Comparison of ENCODE assay signal across 22 mouse cellular contexts in the genomic region with DNA sequence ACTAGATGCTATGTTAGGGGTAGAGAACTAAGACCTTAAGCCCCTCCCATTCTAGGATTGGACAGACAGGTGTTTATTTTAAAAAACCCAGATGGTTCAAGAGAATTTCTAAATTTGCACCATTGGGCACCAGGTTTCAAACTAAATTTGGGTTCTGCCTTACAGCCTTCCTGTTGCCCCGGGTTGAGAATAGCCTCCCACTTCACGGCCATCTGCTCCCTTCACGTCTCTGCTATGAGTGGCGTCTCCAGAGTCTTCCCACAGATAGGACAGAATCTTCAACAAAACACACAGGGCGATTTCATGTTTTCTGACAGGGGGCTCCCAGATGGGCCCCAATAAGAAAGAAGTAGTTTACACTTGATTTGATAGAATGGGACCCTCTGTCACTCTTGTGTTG. TPM values are rescaled to one million over a fixed set of nuclear protein-coding genes. Genes with fewer than 3 reads are reported as not detected.
"Had no signal": no experiment of that assay in that cellular context is flagged by ENCODE, and none has a peak within 500 bp of the region (broad histone marks: within the 10 kb centered on the region; RNA-seq: fewer than 3 reads in every experiment).

No protein-coding gene starts in this region.

- H3K4me1 ChIP-seq: lung, embryonic 15.5 days; midbrain, embryonic 13.5 days; midbrain, embryonic 15.5 days; neural tube, embryonic 12.5 days; stomach, embryonic 15.5 days had no signal

- H3K4me2 ChIP-seq: liver, embryonic 15.5 days; lung, embryonic 15.5 days; midbrain, embryonic 11.5 days; midbrain, embryonic 13.5 days; midbrain, embryonic 15.5 days; neural tube, embryonic 12.5 days; stomach, embryonic 15.5 days had no signal

- H3K4me3 ChIP-seq: liver, embryonic 15.5 days; lung, embryonic 15.5 days; megakaryocyte, embryonic 14.5 days; midbrain, embryonic 13.5 days; midbrain, embryonic 15.5 days; neural tube, embryonic 12.5 days; stomach, embryonic 15.5 days had no signal

- ATAC-seq: liver, postnatal 0 days; lung, postnatal 0 days; midbrain, embryonic 13.5 days; midbrain, embryonic 15.5 days had no signal

- DNase-seq: liver, postnatal 0 days; lung, adult 2 months; lung, postnatal 14 days; lung, postnatal 36 days; thymus, adult 2 months; thymus, postnatal 25 days; thymus, postnatal 4 days had no signal

- H3K9ac ChIP-seq: liver, embryonic 15.5 days; liver, postnatal 0 days; lung, embryonic 15.5 days; midbrain, embryonic 13.5 days; midbrain, embryonic 15.5 days; neural tube, embryonic 12.5 days; stomach, embryonic 15.5 days had no signal

- H3K36me3 ChIP-seq: liver, embryonic 15.5 days; lung, embryonic 15.5 days; midbrain, embryonic 13.5 days; midbrain, embryonic 15.5 days; neural tube, embryonic 12.5 days; stomach, embryonic 15.5 days had no signal

- H3K27me3 ChIP-seq: lung, embryonic 15.5 days; midbrain, embryonic 13.5 days; midbrain, embryonic 15.5 days; neural tube, embryonic 12.5 days; stomach, embryonic 15.5 days had no signal

- H3K27ac ChIP-seq: liver, embryonic 15.5 days; lung, embryonic 15.5 days; macrophage; midbrain, embryonic 13.5 days; midbrain, embryonic 15.5 days; neural tube, embryonic 12.5 days; stomach, embryonic 15.5 days; stomach, postnatal 0 days had no signal

- H3K9me3 ChIP-seq: liver, embryonic 15.5 days; lung, embryonic 15.5 days; midbrain, embryonic 13.5 days; midbrain, embryonic 15.5 days; neural tube, embryonic 12.5 days; stomach, embryonic 15.5 days had no signal

RNA-seq across cellular contexts. Expression of a gene that starts 31.3 kb away (rescaled TPM):
- total RNA-seq: megakaryocyte progenitor cell, adult 5-6 weeks; monocyte, adult 5-6 weeks; neutrophil, adult 5-6 weeks had no signal
- polyA plus RNA-seq: liver, postnatal 0 days; macrophage; spleen, adult 2 months; thymus, adult 2 months had no signal
